8 mouse cellular contexts compared by ENCODE assay signal in the genomic region with DNA sequence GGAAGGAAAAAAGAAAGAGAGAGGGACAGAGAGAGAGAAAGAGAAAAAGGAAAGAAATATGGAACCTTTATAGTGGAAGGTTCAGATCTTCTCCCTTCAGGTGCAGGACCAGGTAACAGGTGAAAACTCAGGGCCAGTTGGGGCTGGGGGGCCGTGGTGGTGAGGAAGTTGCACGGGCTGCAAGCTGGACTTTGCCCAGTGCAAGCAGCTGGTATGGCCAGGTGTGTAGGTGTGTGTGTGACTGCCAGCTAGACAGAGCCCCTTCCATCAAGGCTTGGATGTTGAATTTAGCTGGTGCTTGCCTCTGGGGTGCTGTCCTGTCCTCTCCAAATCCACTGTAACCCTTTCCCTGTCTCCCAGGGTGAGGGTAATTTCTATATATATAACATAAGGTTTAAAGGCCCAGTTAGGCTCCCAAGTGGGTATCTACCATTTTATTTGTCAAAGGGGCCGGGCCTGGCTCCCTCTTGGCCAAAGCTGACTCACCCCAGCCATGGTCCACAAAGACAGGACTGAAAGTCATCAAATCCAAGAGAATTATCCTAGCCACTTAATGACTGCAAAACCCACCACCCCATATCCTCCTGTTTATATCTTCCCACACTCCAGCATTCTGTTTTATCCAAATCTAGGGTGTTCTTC. TPM values are rescaled to one million over a fixed set of nuclear protein-coding genes. Genes with fewer than 3 reads are reported as not detected.
DNase-seq lines count a peak whose midpoint lies in the region; ATAC-seq and TF ChIP-seq lines count a peak whose summit lies in the region.

No protein-coding gene starts in this region.

- no peak overlapping the region for H3K27ac ChIP-seq in heart, embryonic 13.5 days (replicated peaks)
- H3K27ac ChIP-seq in ES-E14 (ENCODE audit: insufficient read depth, low read depth, low read length, poor library complexity, severe bottlenecking) (no peak overlapping the region), macrophage (no peak overlapping the region)
- H3K27ac ChIP-seq in heart, embryonic 16.5 days (ENCODE audit: low read length), result no peak overlapping the region

- no peaks in the 10 kb centered on the region for H3K79me2 ChIP-seq in macrophage (ENCODE audit: inconsistent target)

- in situ Hi-C loops in ES-E14 (cut with MboI; ENCODE audit: low sequenced_read_pairs in 2 of 2, unreplicated experiment in 2 of 2), result no loop called here

- H3K9ac ChIP-seq in heart, embryonic 13.5 days, result peak overlapping the region; percentile 82
- no peak overlapping the region for H3K9ac ChIP-seq in ES-E14 (ENCODE audit: insufficient read depth, low read depth, low read length, poor library complexity, severe bottlenecking)
- peak overlapping the region; percentile 72 for H3K9ac ChIP-seq in heart, embryonic 16.5 days (ENCODE audit: low read length)

- peak overlapping the region; percentile 97 for H3K4me2 ChIP-seq in heart, embryonic 13.5 days
- peak overlapping the region; percentile 86 for H3K4me2 ChIP-seq in heart, embryonic 16.5 days (ENCODE audit: low read depth, low read length)

- peaks cover 17% of the 10 kb centered on the region for H3K4me1 ChIP-seq in heart, embryonic 13.5 days
- H3K4me1 ChIP-seq in ES-E14 (ENCODE audit: control insufficient read depth in 2 of 2, insufficient read depth in 2 of 2, low read length in 2 of 2, poor library complexity in 1 of 2), result no peaks in the 10 kb centered on the region; a peak in 1 of 4 replicates
- H3K4me1 ChIP-seq in heart, embryonic 16.5 days (ENCODE audit: control insufficient read depth, insufficient read depth, low read length), result peaks cover 5% of the 10 kb centered on the region; the same call in 1 of the 2 replicates

- peaks cover 11% of the 10 kb centered on the region for H3K27me3 ChIP-seq in heart, embryonic 13.5 days (replicated peaks)
- H3K27me3 ChIP-seq in heart, embryonic 16.5 days (ENCODE audit: control insufficient read depth, insufficient read depth, low read length), result no peaks in the 10 kb centered on the region

- intact Hi-C loops in heart, postnatal 36 days (cut with DNase I), result loop anchor here (5.0 kb wide), 1 partner anchor 35 kb away; no protein-coding TSS in a partner anchor

- H3K36me3 ChIP-seq in heart, embryonic 13.5 days, result peaks cover 2% of the 10 kb centered on the region; the same call in 1 of the 2 replicates
- peaks cover 5% of the 10 kb centered on the region; the same call in 1 of the 2 replicates for H3K36me3 ChIP-seq in ES-E14 (ENCODE audit: control insufficient read depth, insufficient read depth, low read length, poor library complexity, severe bottlenecking)
- no peaks in the 10 kb centered on the region for H3K36me3 ChIP-seq in heart, embryonic 16.5 days (ENCODE audit: control insufficient read depth, insufficient read depth)
- no peaks in the 10 kb centered on the region; the same call in 1 of the 2 replicates for H3K36me3 ChIP-seq in macrophage (ENCODE audit: inconsistent target)

- no peak for DNase-seq in heart, postnatal 36 days
- DNase-seq in ES-E14 (ENCODE audit: low read depth, low spot score), result no peak
- DNase-seq in adrenal gland, adult 18-20 months (ENCODE audit: low spot score in 2 of 2), result no peak
- DNase-seq in adrenal gland, postnatal 25 days, result no peak
- DNase-seq in kidney, adult 8-10 months, result no peak

- H3K4me3 ChIP-seq in heart, embryonic 13.5 days, result peak overlapping the region; percentile 75
- H3K4me3 ChIP-seq in ES-E14 (ENCODE audit: insufficient read depth in 1 of 2, low read depth in 1 of 2, low read length in 2 of 2, poor library complexity in 1 of 2, severe bottlenecking in 1 of 2) (peak overlapping the region; percentile 69 to 94; a peak in 3 of 4 replicates), macrophage (ENCODE audit: inconsistent target) (peak overlapping the region; percentile 45)
- H3K4me3 ChIP-seq in heart, embryonic 16.5 days (ENCODE audit: low read length), result peak overlapping the region; percentile 69

- no peaks in the 10 kb centered on the region for H3K9me3 ChIP-seq in heart, embryonic 13.5 days
- H3K9me3 ChIP-seq in ES-E14 (ENCODE audit: control insufficient read depth, insufficient read depth, low read depth, low read length), result no peaks in the 10 kb centered on the region
- no peaks in the 10 kb centered on the region for H3K9me3 ChIP-seq in heart, embryonic 16.5 days (replicated peaks; ENCODE audit: control insufficient read depth, low read length)

- ATAC-seq in heart, embryonic 13.5 days (ENCODE audit: extremely low read depth, insufficient number of reproducible peaks, low FRiP score, low TSS enrichment), result no peak
- no peak for ATAC-seq in heart, embryonic 16.5 days (replicated peaks; ENCODE audit: extremely low read depth, insufficient read depth, low FRiP score)

- WGBS in heart, embryonic 13.5 days, result 63% methylated on average over 3 of the region's 3 CpGs
- 67% methylated on average over 3 of the region's 3 CpGs for WGBS in heart, embryonic 16.5 days
- WGBS in macrophage (ENCODE audit: missing documents), result 76% methylated on average over 3 of the region's 3 CpGs

TF ChIP-seq in ES-E14, 5 proteins besides CTCF, POLR2A, EP300 and RAD21:
- TF ChIP-seq HCFC1 (IDR thresholded peaks at IDR 0.05; ENCODE audit: borderline replicate concordance, insufficient read depth, low read length), result no peak
- no peak for TF ChIP-seq MAFK (IDR thresholded peaks at IDR 0.05; ENCODE audit: insufficient read depth, low read depth, low read length)

RNA-seq across cellular contexts. Expression of a gene that starts 1.0 kb away (rescaled TPM):
- polyA plus RNA-seq in heart, embryonic 13.5 days (2015; fragmentation: Nextera tagmentation; extraction: Ambion mirVana), result 8.5 and 9.2 TPM in 2 replicates
- 10 to 100 TPM; 12.4 to 13.4 TPM for total RNA-seq in heart, postnatal 36 days (2021)
- 4.4 and 9.5 TPM in 2 replicates for total RNA-seq in ES-E14 (2012; rRNA removed)
- 10.8 and 11.4 TPM in 2 replicates for polyA plus RNA-seq in heart, embryonic 16.5 days (2015; fragmentation: Nextera tagmentation; extraction: Ambion mirVana)
- 10 to 100 TPM in 1 of 26 experiments, 1 to 10 TPM in 18, under 1 TPM in 6, not detected in 1; 0.20 to 11.4 (median 2.0) TPM for total RNA-seq in macrophage (2018; cell fraction: chromatin; rRNA removed)
- 10 to 100 TPM; 10.6 to 21.1 (median 13.3) TPM for total RNA-seq in macrophage (2018; cell fraction: cytosol; rRNA removed)
- total RNA-seq in macrophage (2018; cell fraction: nucleus; rRNA removed), result 10 to 100 TPM in 4 of 26 experiments, 1 to 10 TPM in 22; 3.3 to 11.7 (median 6.5) TPM
- polyA plus RNA-seq in macrophage (2018), result 12.4 to 19.7 TPM (median 16.8 TPM) in 3 replicates
- total RNA-seq in adrenal gland, adult 18-20 months (2021), result 10 to 100 TPM; 40.6 to 43.4 TPM
- total RNA-seq in adrenal gland, postnatal 25 days (2021), result 36.3 and 71.9 TPM in 2 replicates

RNA-seq across cellular contexts. Expression of a gene that starts 10.3 kb away (rescaled TPM):
- polyA plus RNA-seq in heart, embryonic 13.5 days (2015; fragmentation: Nextera tagmentation; extraction: Ambion mirVana), result 2.6 and 3.2 TPM in 2 replicates
- 1 to 10 TPM; 2.1 to 2.5 TPM for total RNA-seq in heart, postnatal 36 days (2021)
- total RNA-seq in ES-E14 (2012; rRNA removed), result 1.8 and 1.9 TPM in 2 replicates
- polyA plus RNA-seq in heart, embryonic 16.5 days (2015; fragmentation: Nextera tagmentation; extraction: Ambion mirVana), result 2.3 and 2.7 TPM in 2 replicates
- total RNA-seq in macrophage (2018; cell fraction: chromatin; rRNA removed), result 10 to 100 TPM in 20 of 26 experiments, 1 to 10 TPM in 6; 7.1 to 19.0 (median 12.5) TPM
- total RNA-seq in macrophage (2018; cell fraction: cytosol; rRNA removed), result 1 to 10 TPM in 13 of 26 experiments, under 1 TPM in 13; 0.62 to 1.6 (median 1.0) TPM
- total RNA-seq in macrophage (2018; cell fraction: nucleus; rRNA removed), result 10 to 100 TPM in 1 of 26 experiments, 1 to 10 TPM in 25; 1.4 to 11.4 (median 4.2) TPM
- 0.63 to 1.3 TPM (median 1.1 TPM) in 3 replicates for polyA plus RNA-seq in macrophage (2018)
- 10 to 100 TPM; 10.7 to 11.2 TPM for total RNA-seq in adrenal gland, adult 18-20 months (2021)
- total RNA-seq in adrenal gland, postnatal 25 days (2021), result 13.6 and 19.1 TPM in 2 replicates

RNA-seq across cellular contexts. Expression of a gene that starts 10.4 kb away (rescaled TPM):
- 41.5 and 47.8 TPM in 2 replicates for polyA plus RNA-seq in heart, embryonic 13.5 days (2015; fragmentation: Nextera tagmentation; extraction: Ambion mirVana)
- total RNA-seq in heart, postnatal 36 days (2021), result 10 to 100 TPM; 57.0 to 58.5 TPM
- 38.1 and 75.3 TPM in 2 replicates for total RNA-seq in ES-E14 (2012; rRNA removed)
- 39.1 and 45.3 TPM in 2 replicates for polyA plus RNA-seq in heart, embryonic 16.5 days (2015; fragmentation: Nextera tagmentation; extraction: Ambion mirVana)
- total RNA-seq in macrophage (2018; cell fraction: chromatin; rRNA removed), result 10 to 100 TPM in 13 of 26 experiments, 1 to 10 TPM in 13; 1.2 to 40.1 (median 10.5) TPM
- total RNA-seq in macrophage (2018; cell fraction: cytosol; rRNA removed), result 10 to 100 TPM; 29.1 to 56.4 (median 38.6) TPM
- 10 to 100 TPM in 25 of 26 experiments, 1 to 10 TPM in 1; 10.0 to 47.0 (median 18.5) TPM for total RNA-seq in macrophage (2018; cell fraction: nucleus; rRNA removed)
- 14.3 to 71.0 TPM (median 48.2 TPM) in 3 replicates for polyA plus RNA-seq in macrophage (2018)
- 100 to 1,000 TPM; 280 to 531 TPM for total RNA-seq in adrenal gland, adult 18-20 months (2021)
- total RNA-seq in adrenal gland, postnatal 25 days (2021), result 471 and 609 TPM in 2 replicates

RNA-seq across cellular contexts. Expression of a gene that starts 19.9 kb away (rescaled TPM):
- 5.1 and 5.2 TPM in 2 replicates for polyA plus RNA-seq in heart, embryonic 13.5 days (2015; fragmentation: Nextera tagmentation; extraction: Ambion mirVana)
- 1 to 10 TPM; 1.7 to 2.7 TPM for total RNA-seq in heart, postnatal 36 days (2021)
- total RNA-seq in ES-E14 (2012; rRNA removed), result 2.0 and 2.6 TPM in 2 replicates
- polyA plus RNA-seq in heart, embryonic 16.5 days (2015; fragmentation: Nextera tagmentation; extraction: Ambion mirVana), result 3.2 and 4.3 TPM in 2 replicates
- total RNA-seq in macrophage (2018; cell fraction: chromatin; rRNA removed), result 1 to 10 TPM; 2.5 to 8.0 (median 4.6) TPM
- 1 to 10 TPM in 7 of 26 experiments, under 1 TPM in 19; 0.33 to 1.4 (median 0.88) TPM for total RNA-seq in macrophage (2018; cell fraction: cytosol; rRNA removed)
- 1 to 10 TPM; 1.8 to 5.5 (median 3.6) TPM for total RNA-seq in macrophage (2018; cell fraction: nucleus; rRNA removed)
- 0.36 to 1.4 TPM (median 0.91 TPM) in 3 replicates for polyA plus RNA-seq in macrophage (2018)
- total RNA-seq in adrenal gland, adult 18-20 months (2021), result 10 to 100 TPM; 19.4 to 22.3 TPM
- 35.6 and 40.5 TPM in 2 replicates for total RNA-seq in adrenal gland, postnatal 25 days (2021)

RNA-seq across cellular contexts. Expression of a gene that starts 38.6 kb away (rescaled TPM):
- polyA plus RNA-seq in heart, embryonic 13.5 days (2015; fragmentation: Nextera tagmentation; extraction: Ambion mirVana), result 5.1 and 5.7 TPM in 2 replicates
- 1 to 10 TPM; 5.8 to 8.0 TPM for total RNA-seq in heart, postnatal 36 days (2021)
- 9.5 and 10.8 TPM in 2 replicates for total RNA-seq in ES-E14 (2012; rRNA removed)
- 4.4 and 4.9 TPM in 2 replicates for polyA plus RNA-seq in heart, embryonic 16.5 days (2015; fragmentation: Nextera tagmentation; extraction: Ambion mirVana)
- 1 to 10 TPM in 10 of 26 experiments, under 1 TPM in 5, not detected in 11; 0.40 to 4.0 (median 1.4) TPM for total RNA-seq in macrophage (2018; cell fraction: chromatin; rRNA removed)
- 1 to 10 TPM; 1.4 to 7.9 (median 5.2) TPM for total RNA-seq in macrophage (2018; cell fraction: cytosol; rRNA removed)
- total RNA-seq in macrophage (2018; cell fraction: nucleus; rRNA removed), result 1 to 10 TPM in 19 of 26 experiments, under 1 TPM in 6, not detected in 1; 0.40 to 5.5 (median 1.9) TPM
- 5.2 to 6.3 TPM (median 5.4 TPM) in 3 replicates for polyA plus RNA-seq in macrophage (2018)
- total RNA-seq in adrenal gland, adult 18-20 months (2021), result 10 to 100 TPM; 12.3 to 14.2 TPM
- total RNA-seq in adrenal gland, postnatal 25 days (2021), result 14.0 and 19.4 TPM in 2 replicates
